Mouse (Mus musculus): Measurements from ENCODE around the gene Sars.

Gene Sars

DNA sequence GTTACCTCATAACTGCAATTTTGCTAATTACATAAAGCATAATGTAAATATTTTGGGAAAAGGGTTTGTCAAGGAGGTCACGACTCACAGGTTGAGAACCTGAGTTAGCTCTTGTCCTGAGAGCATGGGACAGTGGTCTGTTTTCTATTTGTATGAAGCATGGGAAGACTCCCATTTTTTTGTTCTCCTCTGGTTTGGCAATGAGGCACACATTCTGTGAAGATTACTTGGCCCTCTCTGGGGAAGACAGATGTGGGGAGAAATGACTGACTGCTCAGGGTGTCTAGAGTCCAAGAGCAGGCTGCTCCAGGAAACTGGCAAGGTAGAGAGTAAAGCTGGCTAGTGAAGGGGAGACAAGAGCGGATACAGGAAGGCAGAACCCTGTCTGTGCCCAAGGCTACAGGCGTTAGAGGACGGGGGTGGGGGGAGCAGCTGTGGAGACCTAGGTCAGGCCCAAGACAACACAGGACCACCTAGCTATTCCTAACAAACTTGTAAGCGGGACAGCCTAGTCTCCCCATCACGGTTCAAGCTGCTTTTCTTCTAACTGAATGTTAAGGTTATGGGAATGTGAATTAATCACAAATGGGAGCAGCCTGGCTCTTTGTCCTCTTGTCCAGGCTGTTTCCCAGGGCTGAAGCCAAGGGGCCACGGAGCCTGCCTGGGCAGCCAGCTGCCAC, 19.9 kb downstream of the Sars start:
- DNase-seq (ENCODE audit: low spot score), result no peak

DNA sequence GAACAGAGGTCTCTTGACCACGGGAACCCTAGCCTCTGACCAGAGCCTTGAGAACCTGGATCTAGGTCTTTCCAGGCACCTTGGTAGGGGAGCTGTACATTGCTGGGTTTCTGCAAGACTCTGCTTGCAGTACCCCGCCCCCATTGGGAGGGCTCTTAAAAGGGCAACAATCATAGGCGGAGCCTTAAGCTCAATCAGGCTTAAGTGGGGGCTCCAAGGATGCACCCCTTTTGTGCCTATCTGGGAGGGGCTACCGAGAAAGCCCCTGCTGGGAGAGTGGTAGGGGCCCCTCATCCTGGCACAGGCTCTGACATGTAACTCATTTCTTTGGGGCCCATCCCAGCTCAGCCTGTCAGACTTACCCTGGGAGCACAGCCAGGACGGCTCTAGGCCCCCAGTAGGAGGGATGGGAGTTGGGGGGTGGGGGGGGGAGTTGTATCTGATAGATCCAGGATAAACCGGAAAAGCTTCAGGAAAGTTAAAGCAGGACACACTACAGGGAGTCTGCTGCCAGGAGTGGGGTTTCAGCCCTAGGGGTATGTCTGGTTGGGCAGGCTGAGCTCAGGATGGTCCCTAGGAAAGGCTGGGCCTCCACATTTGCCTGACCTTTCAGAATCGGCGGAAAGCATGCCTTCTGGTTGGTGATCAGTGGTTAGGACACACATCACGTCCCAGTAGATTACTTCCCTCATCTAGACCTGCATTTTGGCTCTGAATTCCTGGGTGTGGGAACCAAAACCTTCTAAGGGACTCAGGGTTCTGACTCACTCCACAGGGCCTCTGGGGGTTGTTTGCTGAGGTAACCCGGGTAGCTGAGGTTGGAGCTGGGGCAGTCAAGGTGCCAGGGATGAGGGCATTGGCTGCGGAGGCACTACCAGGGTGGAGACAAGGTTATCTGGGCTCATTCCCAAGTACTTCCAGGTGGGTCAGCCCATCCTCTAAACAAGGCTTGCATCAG, 20.9 kb downstream of the Sars start:
- DNase-seq (ENCODE audit: low spot score), result peak; percentile 48

DNA sequence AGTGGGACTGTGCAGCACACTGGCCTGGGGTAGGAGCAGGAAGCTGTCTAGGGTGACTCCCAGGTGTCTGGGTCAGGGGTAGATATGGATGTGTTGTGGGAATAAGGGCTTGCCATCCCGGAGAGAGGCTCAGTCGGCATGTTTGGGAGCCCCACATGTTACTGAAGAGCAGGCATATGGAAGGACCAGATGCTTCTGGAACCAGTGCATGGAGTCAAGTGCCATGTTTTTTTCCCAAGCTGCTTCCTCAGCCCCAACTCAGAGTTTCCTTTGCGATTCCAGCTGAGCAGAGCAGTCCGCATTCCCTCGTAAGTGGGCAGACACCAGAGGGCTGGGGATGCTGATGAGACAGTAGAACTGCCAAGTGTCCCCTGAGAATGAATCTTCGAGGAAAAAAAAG, 22.0 kb downstream of the Sars start:
- no peak for DNase-seq (ENCODE audit: low spot score)

DNA sequence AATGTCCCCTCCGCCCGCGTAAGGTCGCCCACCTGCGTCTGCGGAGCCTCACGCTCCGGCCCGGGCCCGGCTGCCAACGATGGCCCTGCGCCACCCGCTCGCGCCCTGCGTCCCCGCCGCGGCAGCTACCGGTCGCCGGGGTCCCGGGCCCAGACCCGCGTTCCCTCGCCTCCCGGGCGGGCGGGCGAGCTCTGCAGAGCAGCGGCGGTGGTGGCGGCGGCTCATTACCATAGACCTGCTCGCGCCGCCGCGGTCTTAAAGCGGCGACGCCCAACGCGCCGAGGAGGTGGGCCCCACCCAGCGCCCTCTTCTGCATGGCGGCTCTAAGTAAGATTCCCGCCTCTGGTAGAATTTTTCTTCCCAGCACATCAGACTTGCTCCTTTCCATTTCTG, 29.2 kb downstream of the Sars start:
- DNase-seq (ENCODE audit: low spot score), result peak; percentile 77

DNA sequence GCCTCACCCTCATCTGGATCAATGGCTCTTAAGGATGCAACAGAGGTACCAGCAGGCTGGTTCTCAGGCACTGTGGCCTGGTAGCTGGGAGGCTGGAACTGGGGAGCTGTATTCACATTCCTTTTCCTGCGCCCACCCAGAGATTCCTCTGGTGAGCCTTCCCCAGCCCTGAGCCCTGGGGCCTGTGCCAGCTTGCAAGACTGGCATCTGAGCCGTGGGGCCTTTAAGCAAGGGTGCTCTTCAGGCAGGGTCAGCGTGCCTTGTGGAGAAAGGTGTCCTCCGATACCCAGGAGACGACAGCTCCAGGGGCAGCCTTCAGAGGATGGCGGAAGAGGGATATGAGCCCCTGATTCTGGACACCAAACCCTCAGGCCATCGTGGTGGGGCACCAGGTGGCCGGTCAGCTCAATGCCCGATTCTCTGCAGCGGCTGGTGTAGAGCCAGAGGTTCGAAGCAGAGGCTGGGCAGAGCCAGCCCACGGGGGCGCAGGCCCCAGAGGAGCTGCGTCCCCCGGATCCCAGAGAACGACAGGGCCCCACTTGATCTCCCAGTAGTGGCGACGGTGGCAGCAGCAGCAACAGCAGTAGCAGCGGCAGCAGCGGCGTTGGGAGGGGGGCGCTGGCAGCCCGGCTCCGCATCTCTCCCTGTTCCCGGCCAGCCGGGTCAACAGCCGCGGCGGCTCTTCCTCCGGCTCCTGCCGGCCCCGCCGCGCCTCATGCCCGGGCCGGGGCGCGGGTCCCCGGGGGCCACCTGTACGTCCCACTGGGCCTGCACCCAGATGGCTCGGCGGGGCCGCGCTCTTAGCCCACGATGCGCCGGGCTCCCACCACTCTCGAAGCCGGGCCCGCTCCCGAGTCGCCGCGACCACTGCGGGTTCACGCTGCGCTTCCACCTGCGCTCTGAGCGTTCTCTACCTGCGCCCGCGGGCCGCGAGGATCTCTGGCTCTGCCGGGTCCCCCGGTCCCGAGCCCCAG, 29.9 kb downstream of the Sars start, which contains the start of gene Celsr2:
Celsr2 (minus strand) TSS at position 696 of the 974 bp plus-strand sequence.
- peak; percentile 36 for DNase-seq (ENCODE audit: low spot score)

DNA sequence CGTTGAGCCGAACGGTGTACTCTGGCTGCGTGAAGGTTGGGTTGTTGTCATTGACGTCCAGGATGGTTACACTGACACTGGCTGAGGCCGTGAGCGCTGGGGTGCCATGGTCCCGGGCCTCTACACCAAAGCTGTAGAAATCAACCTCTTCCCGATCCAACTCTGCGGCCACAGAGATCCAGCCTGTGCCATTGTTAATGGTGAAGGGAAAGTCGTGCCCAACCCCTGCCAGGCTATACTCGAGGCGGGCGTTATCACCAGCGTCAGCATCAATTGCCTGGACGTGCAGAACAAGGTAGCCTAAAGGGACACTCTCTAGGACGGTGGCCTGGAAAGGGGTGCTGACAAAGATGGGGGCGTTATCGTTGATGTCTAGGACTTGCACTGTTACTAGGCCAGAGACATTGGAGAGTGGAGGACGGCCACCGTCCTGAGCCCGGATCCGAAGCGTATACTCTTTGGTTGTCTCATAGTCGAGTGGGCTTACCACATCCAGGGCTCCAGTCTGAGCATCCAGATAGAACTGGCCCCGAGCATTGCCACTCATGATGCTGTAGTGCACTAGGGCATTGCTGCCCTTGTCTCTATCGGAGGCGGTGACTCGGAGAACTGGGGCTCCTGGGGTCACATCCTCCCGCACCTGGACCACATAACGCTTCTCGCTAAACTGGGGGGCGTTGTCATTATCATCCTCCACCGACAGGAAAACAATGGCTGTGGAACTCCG, 31.2 kb downstream of the Sars start:
- DNase-seq (ENCODE audit: low spot score), result no peak

DNA sequence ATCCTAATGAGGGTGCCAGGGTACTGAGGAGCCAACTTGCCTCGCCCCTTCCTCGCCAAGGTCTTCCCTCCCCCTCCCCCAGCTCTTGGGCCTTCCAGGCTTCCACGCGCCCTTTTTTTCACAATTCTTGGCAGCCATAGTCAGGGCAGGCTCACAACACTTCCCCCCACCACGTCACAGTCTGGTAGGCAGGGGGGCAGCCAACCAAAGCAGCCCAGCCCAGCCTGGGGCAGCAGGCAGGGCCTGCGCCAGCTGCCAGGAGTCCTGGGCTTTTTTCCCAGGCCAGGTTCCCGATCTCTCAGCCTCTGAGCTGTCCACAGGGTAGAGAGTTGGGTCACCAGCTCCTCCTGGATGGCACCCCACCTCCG, 33.3 kb downstream of the Sars start:
- DNase-seq (ENCODE audit: low spot score), result no peak

DNA sequence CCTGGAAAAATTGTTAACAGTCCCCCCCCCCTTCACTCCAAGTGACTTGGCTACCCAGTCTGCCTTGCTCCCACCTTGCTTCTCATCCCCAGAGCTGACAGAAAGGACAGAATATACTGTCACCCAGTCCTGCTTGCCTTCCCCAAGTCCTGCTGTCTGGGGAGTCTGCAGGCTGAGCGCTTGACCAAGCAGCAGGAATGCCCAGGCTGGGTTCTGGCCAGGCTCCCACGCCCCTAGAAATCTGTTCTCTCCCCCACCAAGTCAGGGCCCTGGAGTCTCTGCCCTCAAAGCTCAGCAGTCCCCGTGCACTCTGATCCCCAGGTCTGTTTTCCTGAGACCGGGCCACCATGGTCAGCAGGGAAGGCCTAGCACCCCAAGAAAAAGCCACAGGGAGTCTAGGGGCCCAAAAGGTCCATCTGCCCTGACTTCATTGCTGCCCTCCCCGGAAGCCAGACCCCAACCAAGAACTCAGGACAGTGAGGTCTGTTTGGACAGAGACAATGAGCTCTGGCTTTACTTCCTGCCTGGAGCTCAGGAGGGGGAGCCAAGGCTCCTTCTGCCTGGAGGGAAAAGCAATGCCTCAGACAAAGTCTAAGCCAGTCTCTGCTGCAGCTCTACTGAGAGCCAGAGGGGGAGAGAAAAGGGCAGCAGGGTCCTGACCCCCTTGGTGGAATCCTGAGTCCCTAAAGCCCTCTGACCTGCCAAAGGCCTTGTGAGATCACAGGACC, 33.8 kb downstream of the Sars start:
- no peak for DNase-seq (ENCODE audit: low spot score)

DNA sequence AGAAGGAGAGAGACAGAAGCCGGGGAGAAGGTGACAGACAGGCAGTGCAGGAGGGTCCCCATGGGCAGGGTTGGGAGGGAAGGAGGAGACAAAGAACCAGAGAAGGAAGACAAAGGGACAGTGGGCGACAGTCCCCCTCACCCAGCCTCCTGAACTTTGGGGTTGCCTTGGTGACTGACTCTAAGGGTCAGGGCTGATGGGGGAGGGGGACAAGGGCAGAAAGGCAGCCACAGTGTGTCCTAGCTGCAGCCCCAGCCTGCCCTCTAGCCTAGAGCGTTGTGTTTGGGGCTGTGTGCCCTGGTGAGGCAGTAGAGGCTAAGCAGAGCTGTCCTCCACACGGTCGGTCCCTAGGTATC, 34.7 kb downstream of the Sars start:
- DNase-seq (ENCODE audit: low spot score), result no peak

DNA sequence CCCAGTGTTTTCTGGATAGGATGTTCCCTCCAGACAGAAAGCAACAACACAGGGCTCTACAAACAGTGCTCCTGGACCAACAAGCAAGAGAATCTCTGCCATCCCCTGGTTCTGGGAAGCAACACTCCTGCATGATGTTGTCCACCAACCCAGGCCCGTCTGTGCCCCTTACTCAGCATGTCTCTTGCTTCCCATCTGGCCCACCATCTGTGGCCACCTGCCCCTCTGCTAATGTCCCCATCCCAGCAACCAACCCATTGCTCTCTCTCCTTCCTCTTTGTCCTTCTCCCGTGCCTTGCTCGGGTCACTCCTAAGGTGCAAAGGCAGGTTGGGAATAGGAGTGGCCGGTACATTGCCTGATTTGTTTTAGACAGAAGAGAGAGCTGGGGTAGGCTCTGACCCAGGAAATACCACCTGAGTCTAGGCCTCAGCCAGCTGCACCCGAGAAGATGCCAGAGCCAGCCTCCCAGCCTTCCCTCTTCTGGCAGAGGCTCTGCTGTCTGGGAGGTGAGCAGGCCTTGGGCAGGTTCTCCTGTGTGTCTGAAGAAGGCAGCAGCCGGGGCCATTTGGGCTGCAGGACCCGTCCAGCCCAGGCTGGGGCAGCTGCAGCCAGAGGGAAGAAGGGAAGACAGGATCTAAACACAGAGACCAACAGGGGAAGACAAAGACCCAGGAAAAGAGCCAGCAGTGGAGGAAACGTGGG, 35.2 kb downstream of the Sars start:
- DNase-seq (ENCODE audit: low spot score), result no peak

DNA sequence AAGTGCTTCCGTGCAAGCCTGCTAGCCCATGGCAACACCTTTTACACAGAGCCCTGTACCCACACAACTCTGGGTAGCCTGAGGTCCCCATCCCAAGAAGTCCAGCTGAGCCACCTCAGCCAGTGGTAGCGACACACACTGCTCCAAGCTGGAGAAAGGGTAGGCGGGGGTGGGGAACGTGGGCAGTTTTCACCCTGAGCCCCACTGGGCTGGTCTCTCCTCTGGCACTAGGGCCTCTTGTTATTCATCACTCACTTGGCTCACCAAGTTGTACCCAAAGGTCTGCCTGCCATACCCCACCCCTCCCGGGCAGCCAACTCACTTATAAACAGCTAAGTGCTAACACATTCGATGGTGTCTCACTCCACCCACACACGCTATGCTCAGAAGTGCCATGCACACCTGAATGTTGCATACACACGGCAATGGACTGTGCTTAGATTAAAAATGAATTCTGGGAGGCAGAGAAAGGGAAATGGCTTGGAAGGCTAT, 36.4 kb downstream of the Sars start:
- no peak for DNase-seq (ENCODE audit: low spot score)

DNA sequence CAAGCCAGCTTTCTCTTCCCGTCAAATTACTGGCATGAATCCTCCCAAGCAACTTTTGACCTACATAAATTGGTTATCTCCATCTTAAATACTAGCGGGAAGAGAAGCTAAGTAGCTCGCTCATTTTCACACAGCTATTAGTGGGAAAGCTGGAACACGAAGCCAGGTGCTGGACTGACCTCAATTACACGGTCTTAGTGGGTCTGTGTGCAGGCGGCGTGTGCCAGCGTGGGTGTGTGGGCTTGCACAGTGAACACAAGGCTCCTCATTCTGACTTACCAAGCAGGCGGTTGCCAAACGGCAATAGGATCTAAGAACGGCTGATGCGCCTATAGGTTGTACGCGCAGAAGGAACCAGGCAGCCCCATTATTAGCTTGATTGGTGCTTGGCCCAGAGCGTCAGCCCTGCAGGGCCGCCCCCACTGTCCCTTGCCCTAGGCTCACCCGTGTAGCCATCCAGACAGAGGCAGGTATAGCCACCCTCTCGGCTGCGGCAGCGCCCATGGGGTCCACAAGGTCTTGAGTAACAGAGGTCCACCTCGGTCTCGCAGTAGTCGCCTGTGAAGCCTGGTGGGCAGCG, 38.6 kb downstream of the Sars start:
- no peak for DNase-seq (ENCODE audit: low spot score)

DNA sequence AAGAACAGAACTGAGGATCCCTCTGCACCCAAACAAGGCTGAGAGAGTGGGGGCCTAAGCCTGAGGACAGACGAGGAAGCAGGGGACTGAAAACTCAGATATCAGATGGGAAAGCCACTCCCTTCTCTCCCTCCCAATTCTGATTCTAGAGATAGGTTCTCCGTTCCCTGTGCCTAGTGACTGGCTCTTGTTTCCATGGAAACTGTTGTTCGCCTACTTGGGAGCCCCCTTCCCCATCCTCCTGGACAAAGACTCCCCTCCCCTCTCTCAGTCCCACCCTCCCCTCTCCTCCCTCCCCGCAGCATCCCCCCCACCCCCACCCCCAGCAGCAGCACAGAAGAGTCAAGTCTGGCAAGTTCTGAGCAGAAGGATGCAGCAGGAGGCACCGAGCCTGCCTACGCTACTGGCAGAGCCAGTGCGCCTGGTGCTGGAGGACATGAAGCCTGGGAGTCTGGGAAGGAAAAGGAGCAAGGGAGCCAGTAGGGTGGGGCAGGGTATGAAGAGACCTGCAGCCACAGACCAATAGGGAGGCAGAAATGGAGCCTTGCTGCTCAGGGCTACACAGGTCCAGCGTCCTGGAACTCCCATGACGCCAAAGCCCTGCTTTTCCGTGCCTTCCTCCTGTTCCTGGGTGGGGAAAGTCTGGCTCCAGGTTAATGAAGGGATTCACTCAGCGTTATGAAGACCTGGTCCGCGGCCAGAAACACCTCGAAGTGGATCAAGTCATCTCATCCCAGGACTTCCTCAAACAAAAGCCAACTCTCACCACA, 39.3 kb downstream of the Sars start:
- no peak for DNase-seq (ENCODE audit: low spot score)

DNA sequence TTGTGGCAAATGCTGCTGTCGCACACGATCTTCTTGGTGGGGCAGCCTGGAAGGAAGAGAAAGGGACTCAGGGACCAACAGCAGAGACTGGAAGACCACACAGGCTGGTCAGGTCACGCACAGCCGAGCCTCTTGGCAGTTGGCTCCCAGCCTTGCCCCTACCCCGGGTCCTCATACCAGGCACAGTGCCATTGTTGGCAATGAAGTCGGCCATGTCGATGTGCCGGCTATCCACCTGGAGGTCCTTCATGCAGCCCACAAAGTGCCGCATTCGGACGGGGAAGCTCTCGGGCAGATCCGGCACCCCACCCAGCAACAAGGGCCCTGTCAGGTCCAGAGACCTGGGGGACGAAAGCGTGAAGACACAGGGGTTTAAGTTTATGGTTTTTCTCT, 42.5 kb downstream of the Sars start:
- no peak for DNase-seq (ENCODE audit: low spot score)

DNA sequence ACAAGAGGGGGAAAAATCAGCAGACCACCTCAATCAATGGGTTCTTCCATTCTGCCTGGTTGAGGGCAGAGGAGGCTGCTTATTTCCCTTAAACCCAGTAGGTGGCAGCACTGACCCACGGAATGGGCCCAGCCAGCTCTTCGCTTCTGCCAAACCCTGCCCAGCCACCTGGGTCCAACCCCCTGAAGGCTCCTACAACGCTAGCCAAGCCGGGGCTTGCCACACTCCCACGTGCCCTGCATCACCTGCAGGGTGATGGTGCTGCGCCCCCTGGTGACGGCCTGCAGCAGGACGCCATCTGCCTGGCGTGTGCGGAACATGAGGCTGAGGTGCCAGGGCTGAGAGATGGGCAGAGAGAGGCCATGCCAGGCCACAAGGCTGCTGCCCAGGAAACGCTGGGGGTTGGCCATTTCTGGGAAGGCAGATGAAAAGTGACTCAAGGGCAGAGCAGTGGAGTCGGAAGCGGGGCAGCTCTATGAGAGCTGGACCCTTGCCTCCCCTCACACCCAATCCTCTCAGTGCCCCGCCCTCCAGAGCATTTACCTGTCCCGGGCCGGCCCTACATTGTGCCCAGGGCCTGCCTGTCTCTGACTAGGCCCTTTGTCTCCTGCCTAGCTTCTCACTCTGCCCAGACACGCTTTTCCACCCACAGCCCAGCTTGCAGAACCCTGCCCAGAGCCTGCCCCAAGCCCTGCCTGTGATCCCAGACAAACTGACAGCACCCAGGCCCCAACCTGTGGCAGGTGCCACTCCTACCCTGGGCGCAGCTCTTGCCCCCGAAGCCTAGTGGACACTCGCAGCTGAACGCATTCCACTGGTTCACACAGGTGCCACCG, 43.1 kb downstream of the Sars start:
- DNase-seq (ENCODE audit: low spot score), result peak; percentile 56

DNA sequence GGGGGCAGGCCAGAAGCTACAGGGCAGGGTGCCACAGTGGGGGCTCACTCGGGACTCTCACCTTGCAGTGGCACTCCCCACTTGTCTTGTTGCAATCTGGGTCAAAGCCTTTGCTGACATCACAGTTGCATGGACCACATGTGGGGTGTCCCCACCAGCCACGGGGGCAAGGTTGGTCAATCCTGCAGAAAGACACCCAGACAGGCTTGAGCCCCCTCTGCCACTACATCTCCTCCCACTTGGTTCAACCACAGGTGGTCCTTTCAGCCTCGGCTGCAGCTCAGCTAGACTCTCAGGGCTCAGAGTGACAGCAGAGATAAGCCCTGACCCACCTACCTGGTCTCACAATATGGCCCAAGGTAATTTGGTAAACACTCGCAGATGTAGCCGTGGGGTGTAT, 44.6 kb downstream of the Sars start:
- DNase-seq (ENCODE audit: low spot score), result no peak

DNA sequence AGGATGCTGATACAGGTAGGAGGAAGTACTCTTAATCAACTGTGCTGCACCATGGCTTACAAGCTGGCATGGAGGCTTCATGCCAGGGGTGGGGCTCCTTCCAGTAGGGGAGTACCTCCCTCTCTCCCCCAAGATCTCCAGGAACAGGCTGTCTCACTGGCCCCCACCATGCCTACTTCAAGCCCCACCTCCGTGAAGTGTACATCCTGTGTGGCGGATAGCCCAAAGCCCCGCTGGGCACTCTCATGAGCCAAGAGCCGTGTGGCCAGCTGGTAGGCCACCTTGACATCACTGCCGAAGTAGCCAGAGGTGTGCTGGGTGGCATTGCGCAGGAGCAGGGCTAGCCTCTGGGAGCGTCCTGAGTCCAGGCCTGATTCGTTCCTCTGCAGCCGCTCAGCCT, 46.7 kb downstream of the Sars start:
- no peak for DNase-seq (ENCODE audit: low spot score)

DNA sequence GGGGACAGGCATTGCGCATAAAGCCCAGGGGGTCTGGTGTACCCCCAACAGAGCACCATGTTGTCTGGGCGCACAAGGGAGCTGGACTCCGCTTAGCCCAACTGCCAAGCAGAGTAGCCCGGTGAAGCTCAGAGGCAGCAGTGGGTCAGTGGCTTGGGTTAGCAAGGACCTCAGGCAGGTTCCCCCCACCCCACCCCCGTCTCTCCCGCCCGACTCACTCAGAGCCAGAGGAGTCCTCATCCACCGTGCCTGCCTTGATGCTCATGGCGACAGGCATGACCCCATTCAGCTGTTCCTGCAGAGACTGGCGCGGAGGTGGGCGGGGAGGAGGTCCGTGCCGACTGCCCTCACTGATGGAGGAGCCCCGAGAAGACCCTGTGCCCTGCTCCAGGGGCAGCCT, 52.2 kb downstream of the Sars start:
- DNase-seq (ENCODE audit: low spot score), result no peak

Measured in yolk sac, embryonic 10.5 days (tissue).